Mouse (Mus musculus) CH12.LX (cell line): ENCODE measurements around the gene Dbndd2. TPM values are rescaled to one million over a fixed set of nuclear protein-coding genes. Genes with fewer than 3 reads are reported as not detected.
A peak's percentile ranks its signal among the peaks of the same experiment; 100 is the strongest.

ENCODE experiments used
- DNase-seq: peaks from one replicate; pipeline ENCODE4 v3.0.0-alpha.2; 2013; ENCODE audit errors: extremely low read depth
- H3K27ac ChIP-seq: 2 replicates; pipeline ENCODE4 v1.5.1; 2012; ENCODE audit warnings: low read depth, mild to moderate bottlenecking, control low read depth, moderate library complexity; ENCODE audit not compliant: insufficient read depth
- H3K27me3 ChIP-seq: replicated peaks from 2 replicates; pipeline ENCODE3; 2012; ENCODE audit warnings: inconsistent platforms
- H3K36me3 ChIP-seq, 2 experiments: replicated peaks in 1 of 2; 2 replicates each; pipeline versions ENCODE3 to v1.6.1; 2012; ENCODE audit warnings: inconsistent platforms in 1 of 2, low read length in 1 of 2, mild to moderate bottlenecking in 1 of 2, mixed read lengths in 1 of 2, moderate library complexity in 1 of 2; ENCODE audit not compliant: control insufficient read depth in 1 of 2, insufficient read depth in 1 of 2
- H3K4me1 ChIP-seq, 2 experiments: 2 replicates each; pipeline ENCODE4 v1.6.1; 2012; ENCODE audit warnings: inconsistent platforms in 1 of 2, moderate library complexity in 1 of 2; ENCODE audit not compliant: insufficient read depth in 2 of 2, control insufficient read depth in 1 of 2
- H3K4me2 ChIP-seq: 2 replicates; pipeline ENCODE4 v1.6.1; 2012; ENCODE audit warnings: low read depth, mild to moderate bottlenecking, control low read depth; ENCODE audit not compliant: poor library complexity, insufficient read depth, severe bottlenecking
- H3K4me3 ChIP-seq, 3 experiments: fragments of 150-350 bp in 1 of 3; sonication (generic) in 1 of 3; replicated peaks in 1 of 3; 2 replicates each; pipeline versions ENCODE3 to v1.5.1; 2011 to 2012; ENCODE audit warnings: low read depth in 2 of 3, low read length in 2 of 3, mild to moderate bottlenecking in 2 of 3, moderate library complexity in 2 of 3, control low read depth in 1 of 3, improper control_type of control experiment in 1 of 3, inconsistent platforms in 1 of 3, mixed read lengths in 1 of 3; ENCODE audit not compliant: poor library complexity in 1 of 3
- H3K79me2 ChIP-seq: replicated peaks from 2 replicates; pipeline ENCODE4 v1.6.1; 2012; ENCODE audit warnings: mild to moderate bottlenecking, moderate library complexity; ENCODE audit not compliant: control insufficient read depth, poor library complexity, insufficient read depth, severe bottlenecking; ENCODE audit errors: extremely low read depth
- H3K9ac ChIP-seq: 2 replicates; pipeline ENCODE4 v1.6.1; 2012; ENCODE audit warnings: low read depth, mild to moderate bottlenecking, control low read depth, moderate library complexity; ENCODE audit not compliant: insufficient read depth
- H3K9me3 ChIP-seq: replicated peaks from 2 replicates; pipeline ENCODE3; 2012; ENCODE audit warnings: low read length, inconsistent platforms, mixed read lengths
- BHLHE40 ChIP-seq: IDR thresholded peaks from 2 replicates; pipeline ENCODE4 v1.6.1; 2011; ENCODE audit warnings: mild to moderate bottlenecking, low read depth, low read length, improper control_type of control experiment
- CHD2 ChIP-seq: IDR thresholded peaks from 2 replicates; pipeline ENCODE4 v1.6.1; 2011; ENCODE audit warnings: low read length, improper control_type of control experiment
- CTCF ChIP-seq, 2 experiments: IDR thresholded peaks in 1 of 2; conservative IDR thresholded peaks in 1 of 2; 2 replicates each; pipeline ENCODE4 v1.5.1; 2011 to 2012; ENCODE audit warnings: low read depth in 2 of 2, low read length in 2 of 2, improper control_type of control experiment in 1 of 2, inconsistent platforms in 1 of 2, mild to moderate bottlenecking in 1 of 2, moderate library complexity in 1 of 2
- ELF1 ChIP-seq: IDR thresholded peaks from 2 replicates; pipeline ENCODE4 v1.6.1; 2014; ENCODE audit warnings: low read depth, mild to moderate bottlenecking, inconsistent platforms, low read length, improper control_type of control experiment
- EP300 ChIP-seq: IDR thresholded peaks from 2 replicates; pipeline ENCODE4 v1.6.1; 2011; ENCODE audit warnings: low read length, improper control_type of control experiment
- ETS1 ChIP-seq: conservative IDR thresholded peaks from 2 replicates; pipeline ENCODE4 v1.6.1; 2012; ENCODE audit warnings: low read depth, mild to moderate bottlenecking, inconsistent platforms, low read length, improper control_type of control experiment, moderate library complexity
- GABPA ChIP-seq: IDR thresholded peaks from 2 replicates; pipeline ENCODE4 v1.6.1; 2012; ENCODE audit warnings: low read depth, low read length, improper control_type of control experiment, inconsistent platforms; ENCODE audit not compliant: insufficient replicate concordance
- HCFC1 ChIP-seq: IDR thresholded peaks from 2 replicates; pipeline ENCODE4 v1.6.1; 2012; ENCODE audit warnings: low read depth, mild to moderate bottlenecking, inconsistent platforms, low read length, improper control_type of control experiment
- JUN ChIP-seq: IDR thresholded peaks from 2 replicates; pipeline ENCODE4 v1.6.1; 2011; ENCODE audit warnings: low read depth, mild to moderate bottlenecking, low read length, improper control_type of control experiment, moderate library complexity; ENCODE audit not compliant: insufficient read depth
- JUND ChIP-seq: conservative IDR thresholded peaks from 2 replicates; pipeline ENCODE4 v1.6.1; 2011; ENCODE audit warnings: low read depth, low read length, improper control_type of control experiment
- KAT2A ChIP-seq: IDR thresholded peaks from 2 replicates; pipeline ENCODE4 v1.6.1; 2012; ENCODE audit warnings: low read length, improper control_type of control experiment, inconsistent platforms; ENCODE audit not compliant: insufficient replicate concordance
- MAX ChIP-seq: IDR thresholded peaks from 2 replicates; pipeline ENCODE4 v1.6.1; 2011; ENCODE audit warnings: low read length, improper control_type of control experiment
- MAZ ChIP-seq: IDR thresholded peaks from 2 replicates; pipeline ENCODE4 v1.6.1; 2012; ENCODE audit warnings: low read depth, mild to moderate bottlenecking, inconsistent platforms, low read length, improper control_type of control experiment, moderate library complexity
- MEF2A ChIP-seq: IDR thresholded peaks from 2 replicates; pipeline ENCODE4 v1.6.1; 2014; ENCODE audit warnings: low read depth, mild to moderate bottlenecking, inconsistent platforms, low read length, improper control_type of control experiment, borderline replicate concordance
- NELFE ChIP-seq: IDR thresholded peaks from 2 replicates; pipeline ENCODE4 v1.6.1; 2011; ENCODE audit warnings: low read depth, low read length, improper control_type of control experiment
- PAX5 ChIP-seq: IDR thresholded peaks from 2 replicates; pipeline ENCODE4 v1.6.1; 2012; ENCODE audit warnings: low read length, inconsistent platforms, mixed read lengths
- POLR2A ChIP-seq: IDR thresholded peaks from 2 replicates; pipeline ENCODE4 v1.6.1; 2011; ENCODE audit warnings: low read depth, mild to moderate bottlenecking, improper control_type of control experiment, low read length
- RAD21 ChIP-seq: IDR thresholded peaks from 2 replicates; pipeline ENCODE4 v1.6.1; 2011; ENCODE audit warnings: low read depth, mild to moderate bottlenecking, low read length, improper control_type of control experiment, moderate library complexity
- RCOR1 ChIP-seq: conservative IDR thresholded peaks from 2 replicates; pipeline ENCODE4 v1.6.1; 2012; ENCODE audit warnings: low read depth, mild to moderate bottlenecking, inconsistent platforms, low read length, improper control_type of control experiment
- SIN3A ChIP-seq: IDR thresholded peaks from 2 replicates; pipeline ENCODE4 v1.6.1; 2012; ENCODE audit warnings: low read length, improper control_type of control experiment, inconsistent platforms
- SMC3 ChIP-seq: IDR thresholded peaks from 2 replicates; pipeline ENCODE4 v1.6.1; 2011; ENCODE audit warnings: low read depth, low read length, improper control_type of control experiment
- TBP ChIP-seq: conservative IDR thresholded peaks from 2 replicates; pipeline ENCODE4 v1.6.1; 2011; ENCODE audit warnings: low read depth, low read length, improper control_type of control experiment
- TCF12 ChIP-seq: IDR thresholded peaks from 2 replicates; pipeline ENCODE4 v1.6.1; 2014; ENCODE audit warnings: low read depth, mild to moderate bottlenecking, inconsistent platforms, low read length, improper control_type of control experiment
- UBTF ChIP-seq: IDR thresholded peaks from 2 replicates; pipeline ENCODE4 v1.6.1; 2012; ENCODE audit warnings: low read depth, mild to moderate bottlenecking, inconsistent platforms, low read length, improper control_type of control experiment, moderate library complexity
- USF2 ChIP-seq: conservative IDR thresholded peaks from 2 replicates; pipeline ENCODE4 v1.6.1; 2011; ENCODE audit warnings: low read depth, low read length, improper control_type of control experiment
- ZC3H11A ChIP-seq: IDR thresholded peaks from 2 replicates; pipeline ENCODE4 v1.6.1; 2012; ENCODE audit warnings: low read depth, mild to moderate bottlenecking, inconsistent platforms, low read length, improper control_type of control experiment
- ZMIZ1 ChIP-seq: IDR thresholded peaks from 2 replicates; pipeline ENCODE4 v1.6.1; 2012; ENCODE audit warnings: low read depth, mild to moderate bottlenecking, inconsistent platforms, low read length, improper control_type of control experiment
- dilution Hi-C: fragments of 300-500 bp; cut with MboI; formaldehyde crosslinking; loops from 2 replicates; pipeline ENCODE4 v1.14.3; 2020; ENCODE audit warnings: low sequenced_read_pairs; ENCODE audit not compliant: extremely low pct_unique_long_range_greater_than_20kb, extremely low pct_ligation_motif_present
- in situ Hi-C: fragments of 300-500 bp; cut with MboI; formaldehyde crosslinking; loops from 3 replicates; pipeline ENCODE4 v1.14.3; 2019; ENCODE audit warnings: low sequenced_read_pairs, low pct_ligation_motif_present, low pct_unique_long_range_greater_than_20kb, mixed read lengths
- polyA plus RNA-seq: library from polyadenylated mRNA; unstranded; fragments of >175 nt; gene quantifications from 2 replicates; pipeline ENCODE4 v1.2.1, GENCODE M21; 2012; ENCODE audit warnings: low read depth; ENCODE audit not compliant: insufficient read length
- total RNA-seq, 2 experiments: library from RNA; depleted of rRNA; stranded (reverse); fragments of 300-350 nt in 1 of 2; fragments of >200 nt in 1 of 2; gene quantifications; 2 replicates each; pipeline ENCODE4 v1.2.3; 2012 to 2014

Dbndd2 gene
- total and polyA plus RNA-seq, 3 experiments: 0.53 to 5.7 TPM; not detected in 1

DNA sequence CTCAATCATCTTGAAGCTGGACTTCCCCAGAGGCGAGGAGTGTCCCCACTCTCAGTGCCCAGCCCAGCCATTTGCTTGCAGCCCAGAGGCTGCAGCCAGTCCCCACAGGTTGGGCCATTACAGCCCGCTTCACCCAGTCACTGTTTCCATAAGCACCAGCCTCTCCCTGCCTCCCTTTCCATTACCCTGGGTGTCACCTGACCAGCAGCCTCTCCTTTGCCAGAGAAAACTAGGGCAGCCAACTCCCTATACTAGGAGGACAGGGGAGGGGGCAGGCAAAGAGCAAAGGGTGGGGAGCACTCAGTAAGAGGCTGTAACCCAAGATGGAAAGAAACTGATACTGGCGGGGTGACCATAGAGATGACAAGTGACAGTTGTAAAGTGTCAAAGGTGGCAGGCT lies 48.9 kb upstream of the Dbndd2 start:
- no peak overlapping the region for H3K27ac ChIP-seq
- peaks cover 0 to 48% of the 10 kb centered on the region in 2 experiments for H3K36me3 ChIP-seq
- in situ Hi-C loops: no loop called here
- no peak for DNase-seq
- dilution Hi-C loops: no loop called here
- H3K9ac ChIP-seq: no peak overlapping the region
- H3K4me1 ChIP-seq: peaks cover 31 to 79% of the 10 kb centered on the region in 2 experiments
- H3K9me3 ChIP-seq: no peaks in the 10 kb centered on the region
- no peak overlapping the region for H3K4me3 ChIP-seq
- H3K79me2 ChIP-seq: peaks cover 61% of the 10 kb centered on the region
- H3K4me2 ChIP-seq: 0 out of 2 replicates have a peak overlapping the region, but pooled peaks have one; percentile 27
- no peaks in the 10 kb centered on the region for H3K27me3 ChIP-seq
- TF ChIP-seq HCFC1: no peak
- TF ChIP-seq POLR2A: no peak
- no peak for TF ChIP-seq USF2
- no peak for TF ChIP-seq JUND
- TF ChIP-seq SMC3: no peak
- TF ChIP-seq RCOR1: no peak
- TF ChIP-seq CTCF (conservative IDR thresholded peaks at IDR 0.05 in 1 of 2, IDR thresholded peaks at IDR 0.05 in 1 of 2; ENCODE audit: low read depth in 2 of 2, low read length in 2 of 2): no peak
- no peak for TF ChIP-seq MEF2A
- TF ChIP-seq ZMIZ1: no peak
- no peak for TF ChIP-seq NELFE
- peak; percentile 60; the same call in 1 of the 2 replicates for TF ChIP-seq ETS1
- TF ChIP-seq MAX: no peak
- TF ChIP-seq PAX5: no peak
- TF ChIP-seq RAD21: no peak
- TF ChIP-seq TCF12: no peak
- TF ChIP-seq UBTF: no peak
- 0 out of 2 replicates have a peak, but pooled peaks have one; percentile 25 for TF ChIP-seq EP300
- no peak for TF ChIP-seq KAT2A
- no peak for TF ChIP-seq SIN3A
- no peak for TF ChIP-seq CHD2
- TF ChIP-seq BHLHE40: peak; percentile 61
- no peak for TF ChIP-seq ELF1
- TF ChIP-seq GABPA: no peak
- 0 out of 2 replicates have a peak, but pooled peaks have one; percentile 33 for TF ChIP-seq MAZ
- no peak; the same call in 1 of the 2 replicates for TF ChIP-seq JUN
- no peak for TF ChIP-seq TBP
- no peak for TF ChIP-seq ZC3H11A
